Mouse (Mus musculus) liver, embryonic 14.5 days (tissue): ENCODE measurements around the gene Rpl27. TPM values are rescaled to one million over a fixed set of nuclear protein-coding genes. Genes with fewer than 3 reads are reported as not detected.
"Not testable (repeated sequence)": the region's sequence is repeated elsewhere in the genome, so short reads cannot be mapped to it uniquely, and the experiment has no call there.

Source experiments
- ATAC-seq: fragments of 200-750 bp; cut with Nextera tagmentation; 2 replicates; pipeline ENCODE4 v1.8.0; 2017; ENCODE audit warnings: moderate number of reproducible peaks, mild to moderate bottlenecking, moderate library complexity; ENCODE audit not compliant: insufficient read depth
- DNase-seq, 3 experiments: peaks; one replicate each; pipeline ENCODE4 v3.0.0-alpha.2; 2012 to 2013; ENCODE audit warnings: low read depth in 3 of 3, low spot score in 3 of 3
- H3K27ac ChIP-seq: fragments of 300-500 bp; sonication (generic); 2 replicates; pipeline ENCODE4 v1.5.1; 2014; ENCODE audit warnings: moderate library complexity, mild to moderate bottlenecking, control low read depth, inconsistent platforms
- H3K27me3 ChIP-seq: fragments of 300-500 bp; sonication (generic); 2 replicates; pipeline ENCODE4 v1.6.1; 2014; ENCODE audit warnings: mild to moderate bottlenecking, low read length, moderate library complexity; ENCODE audit not compliant: control insufficient read depth, insufficient read depth
- H3K36me3 ChIP-seq: fragments of 300-500 bp; sonication (generic); replicated peaks from 2 replicates; pipeline ENCODE4 v1.6.1; 2014; ENCODE audit warnings: low read depth; ENCODE audit not compliant: control insufficient read depth, insufficient read depth
- H3K4me1 ChIP-seq, 2 experiments: fragments of 200-500 bp in 1 of 2; fragments of 300-500 bp in 1 of 2; sonication (generic) in 1 of 2; replicated peaks; 2 replicates each; pipeline ENCODE4 v1.6.1; 2012 to 2014; ENCODE audit warnings: antibody characterized with exemption in 1 of 2, inconsistent platforms in 1 of 2, low read length in 1 of 2; ENCODE audit not compliant: control insufficient read depth in 2 of 2, insufficient read depth in 2 of 2
- H3K4me2 ChIP-seq: fragments of 300-500 bp; sonication (generic); 2 replicates; pipeline ENCODE4 v1.6.1; 2014; ENCODE audit warnings: low read depth, mild to moderate bottlenecking, control low read depth, moderate library complexity
- H3K4me3 ChIP-seq, 2 experiments: fragments of 200-500 bp in 1 of 2; fragments of 300-500 bp in 1 of 2; sonication (generic) in 1 of 2; 2 replicates each; pipeline ENCODE4 v1.5.1; 2012 to 2014; ENCODE audit warnings: low read depth in 2 of 2, low read length in 2 of 2, mild to moderate bottlenecking in 2 of 2, control low read depth in 1 of 2, inconsistent platforms in 1 of 2, moderate library complexity in 1 of 2; ENCODE audit not compliant: insufficient read depth in 1 of 2
- H3K9ac ChIP-seq: fragments of 300-500 bp; sonication (generic); replicated peaks from 2 replicates; pipeline ENCODE4 v1.6.1; 2014; ENCODE audit warnings: mild to moderate bottlenecking, control low read depth, moderate library complexity
- H3K9me3 ChIP-seq: fragments of 300-500 bp; sonication (generic); 2 replicates; pipeline ENCODE4 v1.6.1; 2016; ENCODE audit warnings: low read length, mixed read lengths; ENCODE audit not compliant: control insufficient read depth
- CTCF ChIP-seq: IDR thresholded peaks from 2 replicates; pipeline ENCODE4 v1.5.1; 2016; ENCODE audit warnings: antibody characterized with exemption, low read depth, control low read depth
- EP300 ChIP-seq: IDR thresholded peaks from 2 replicates; pipeline ENCODE4 v1.6.1; 2016; ENCODE audit warnings: antibody characterized with exemption, low read depth
- WGBS: fragments of 180-500 bp; shearing (Covaris S2); extraction: QIAGEN DNeasy Blood & Tissue Kit; methylation state at CpG from one replicate; pipeline ENCODE4 v1.1.7; 2014; ENCODE audit not compliant: insufficient replicate concordance; 5-methylcytosine and 5-hydroxymethylcytosine counted together
- polyA plus RNA-seq, 2 experiments: library from polyadenylated mRNA; depleted of rRNA in 1 of 2; stranded (reverse) in 1 of 2; unstranded in 1 of 2; fragments of >200 nt; fragmentation: Nextera tagmentation in 1 of 2; extraction: Ambion mirVana in 1 of 2; gene quantifications; 2 replicates each; pipeline versions ENCODE4 v1.2.1 to v1.2.3; 2012 to 2014

Rpl27 gene
- polyA plus RNA-seq, 2 experiments, result 295 to 987 TPM

- H3K4me3 ChIP-seq, result no peak overlapping the region
- no peaks in the 10 kb centered on the region for H3K9me3 ChIP-seq
- no peaks in the 10 kb centered on the region for H3K36me3 ChIP-seq
- no peak overlapping the region for H3K9ac ChIP-seq
- ATAC-seq, result no peak
- TF ChIP-seq EP300, result no peak
- peaks cover 15% of the 10 kb centered on the region for H3K27me3 ChIP-seq
- H3K4me2 ChIP-seq, result no peak overlapping the region
- H3K4me1 ChIP-seq, result peaks cover 0 to 7% of the 10 kb centered on the region in 2 experiments; a peak in 3 of 4 replicates
- DNase-seq, result no peak
- H3K27ac ChIP-seq, result no peak overlapping the region
- WGBS, result 63% methylated on average over 3 of the region's 3 CpGs
Measured at GRCm38 (mm10) chr11:101471926-101472325, 29.8 kb downstream of the Rpl27 start.

- no peak for ATAC-seq
- Histone ChIP-seq H3K4me1 (peaks cover 0 to 5% of the 10 kb centered on the region in 2 experiments; a peak in 3 of 4 replicates), H3K36me3 (no peaks in the 10 kb centered on the region), H3K9me3 (no peaks in the 10 kb centered on the region), H3K27me3 (peaks cover 11% of the 10 kb centered on the region), H3K9ac (no peak overlapping the region), H3K4me2 (no peak overlapping the region), H3K27ac (no peak overlapping the region), H3K4me3 (no peak overlapping the region)
- no peak for TF ChIP-seq EP300
- no peak for TF ChIP-seq CTCF
- 53% methylated on average over 7 of the region's 7 CpGs for WGBS
- DNase-seq, result no peak
Measured at GRCm38 (mm10) chr11:101472336-101472735, 30.2 kb downstream of the Rpl27 start.

GRCm38 (mm10) chr11:101473686-101474085 is 31.6 kb downstream of the Rpl27 start:
- not testable (repeated sequence) for ATAC-seq, H3K27ac ChIP-seq, H3K36me3 ChIP-seq, H3K9me3 ChIP-seq, H3K4me2 ChIP-seq, H3K4me3 ChIP-seq, H3K27me3 ChIP-seq, H3K4me1 ChIP-seq, H3K9ac ChIP-seq, DNase-seq
- WGBS, result 56% methylated on average over 1 of the region's 1 CpGs

- Histone ChIP-seq H3K4me3 (no peak overlapping the region), H3K9ac (no peak overlapping the region), H3K27me3 (peaks cover under 1% of the 10 kb centered on the region), H3K36me3 (no peaks in the 10 kb centered on the region), H3K4me1 (no peaks in the 10 kb centered on the region; a peak in 1 of 4 replicates), H3K9me3 (no peaks in the 10 kb centered on the region), H3K27ac (no peak overlapping the region), H3K4me2 (no peak overlapping the region)
- no peak for DNase-seq
- 66% methylated on average over 5 of the region's 5 CpGs for WGBS
- TF ChIP-seq CTCF, result no peak
- no peak for TF ChIP-seq EP300
- ATAC-seq, result no peak
Measured at GRCm38 (mm10) chr11:101474298-101474697, 32.2 kb downstream of the Rpl27 start.

GRCm38 (mm10) chr11:101476361-101476760 is 34.3 kb downstream of the Rpl27 start:
- H3K4me2 ChIP-seq, H3K9ac ChIP-seq, DNase-seq, H3K36me3 ChIP-seq, ATAC-seq, H3K27me3 ChIP-seq, H3K27ac ChIP-seq, H3K9me3 ChIP-seq, H3K4me3 ChIP-seq: not testable (repeated sequence)
- WGBS, result 70% methylated on average over 4 of the region's 4 CpGs
- H3K4me1 ChIP-seq, result peaks cover 4 to 12% of the 10 kb centered on the region in 2 experiments; a peak in 3 of 4 replicates

- 55% methylated on average over 4 of the region's 4 CpGs for WGBS
- TF ChIP-seq CTCF, result no peak
- no peak for TF ChIP-seq EP300
- H3K4me3 ChIP-seq, result no peak overlapping the region
Measured at GRCm38 (mm10) chr11:101477194-101477551, 35.1 kb downstream of the Rpl27 start.

More at GRCm38 (mm10) chr11:101477194-101477551, 35.1 kb downstream of the Rpl27 start:
- ATAC-seq, result no peak
- DNase-seq, result no peak
- H3K27me3 ChIP-seq, result no peaks in the 10 kb centered on the region
- H3K9ac ChIP-seq, result no peak overlapping the region
- H3K4me1 ChIP-seq, result peaks cover 4 to 14% of the 10 kb centered on the region in 2 experiments; a peak in 3 of 4 replicates
- H3K36me3 ChIP-seq, result no peaks in the 10 kb centered on the region
- H3K9me3 ChIP-seq, result no peaks in the 10 kb centered on the region
- H3K27ac ChIP-seq, result no peak overlapping the region
- H3K4me2 ChIP-seq, result no peak overlapping the region
